ENCODE assay signal across 17 mouse cellular contexts in genomic region chr11:53016358-53017021, GRCm38 (mm10).
"Had no signal": no experiment of that assay in that cellular context is flagged by ENCODE, and none has a peak within 500 bp of the region (broad histone marks: within the 10 kb centered on the region; RNA-seq: fewer than 3 reads in every experiment).

No protein-coding gene starts in this region.

- H3K4me1 ChIP-seq: liver, embryonic 13.5 days; megakaryocyte, embryonic 14.5 days; midbrain, embryonic 10.5 days; midbrain, embryonic 13.5 days; neural tube, embryonic 13.5 days had no signal

- H3K9me3 ChIP-seq: liver, embryonic 13.5 days; midbrain, embryonic 10.5 days; midbrain, embryonic 13.5 days; neural tube, embryonic 13.5 days had no signal

- H3K9ac ChIP-seq: liver, embryonic 13.5 days; midbrain, embryonic 13.5 days; neural tube, embryonic 13.5 days had no signal

- H3K4me2 ChIP-seq: liver, embryonic 13.5 days; midbrain, embryonic 13.5 days; neural tube, embryonic 13.5 days had no signal

- H3K27ac ChIP-seq: kidney, postnatal 0 days; left cerebral cortex, adult 2 months; liver, embryonic 13.5 days; midbrain, embryonic 10.5 days; midbrain, embryonic 13.5 days; neural tube, embryonic 13.5 days had no signal

- DNase-seq: kidney, adult 2 months; kidney, postnatal 25 days; layer of hippocampus, postnatal 36 days; liver, embryonic 13.5 days; lung, adult 2 months; retina, postnatal 1 day; right cerebral cortex, postnatal 25 days; thymus, postnatal 25 days had no signal

- H3K36me3 ChIP-seq: liver, embryonic 13.5 days; midbrain, embryonic 10.5 days; midbrain, embryonic 13.5 days; neural tube, embryonic 13.5 days had no signal

- H3K27me3 ChIP-seq: liver, embryonic 13.5 days; midbrain, embryonic 13.5 days; neural tube, embryonic 13.5 days had no signal

- ATAC-seq: intestine, postnatal 0 days; midbrain, embryonic 13.5 days; midbrain, embryonic 16.5 days had no signal

- H3K4me3 ChIP-seq: left cerebral cortex, adult 2 months; liver, embryonic 13.5 days; megakaryocyte, embryonic 14.5 days; midbrain, embryonic 10.5 days; midbrain, embryonic 13.5 days; myocyte; neural tube, embryonic 13.5 days had no signal
